Mouse (Mus musculus) NIH3T3 (cell line): ENCODE data around the gene Ripor2.

Experiments used
- DNase-seq: peaks from one replicate; pipeline ENCODE4 v3.0.0-alpha.2; 2012; ENCODE audit warnings: low read depth

The Ripor2 gene

GRCm38 (mm10) chr13:24584403-24584802 lies 2.4 kb downstream of the Ripor2 start:
- DNase-seq, result no peak

- no peak for DNase-seq
These were observed 2.9 kb downstream of the Ripor2 start for GRCm38 (mm10) chr13:24584841-24585240.

- no peak for DNase-seq
These were observed 3.4 kb downstream of the Ripor2 start for GRCm38 (mm10) chr13:24585369-24585768.

GRCm38 (mm10) chr13:24587192-24587895 lies 5.4 kb downstream of the Ripor2 start:
- no peak for DNase-seq

GRCm38 (mm10) chr13:24588603-24589002 lies 6.6 kb downstream of the Ripor2 start:
- DNase-seq, result no peak

- no peak for DNase-seq
These were observed 9.7 kb downstream of the Ripor2 start for GRCm38 (mm10) chr13:24591737-24592136.

GRCm38 (mm10) chr13:24594303-24594702 lies 12.3 kb downstream of the Ripor2 start:
- DNase-seq, result no peak

- DNase-seq, result no peak
These were observed 17.6 kb downstream of the Ripor2 start for GRCm38 (mm10) chr13:24599631-24600041.

GRCm38 (mm10) chr13:24602978-24603377 lies 21.0 kb downstream of the Ripor2 start:
- no peak for DNase-seq

GRCm38 (mm10) chr13:24603591-24604009 lies 21.6 kb downstream of the Ripor2 start:
- DNase-seq, result no peak

GRCm38 (mm10) chr13:24604096-24604495 lies 22.1 kb downstream of the Ripor2 start:
- no peak for DNase-seq

- DNase-seq, result no peak
These were observed 23.0 kb downstream of the Ripor2 start for GRCm38 (mm10) chr13:24604761-24605591.

GRCm38 (mm10) chr13:24605755-24606154 lies 23.8 kb downstream of the Ripor2 start:
- no peak for DNase-seq

GRCm38 (mm10) chr13:24607961-24608360 lies 26.0 kb downstream of the Ripor2 start:
- no peak for DNase-seq

- DNase-seq, result no peak
These were observed 26.7 kb downstream of the Ripor2 start for GRCm38 (mm10) chr13:24608709-24609108.

GRCm38 (mm10) chr13:24610883-24611282 lies 28.9 kb downstream of the Ripor2 start:
- DNase-seq, result no peak

- no peak for DNase-seq
These were observed 31.0 kb downstream of the Ripor2 start for GRCm38 (mm10) chr13:24613031-24613430.

GRCm38 (mm10) chr13:24613433-24613832 lies 31.4 kb downstream of the Ripor2 start:
- DNase-seq, result no peak

GRCm38 (mm10) chr13:24613927-24614780 lies 32.2 kb downstream of the Ripor2 start:
- no peak for DNase-seq

- no peak for DNase-seq
These were observed 34.1 kb downstream of the Ripor2 start for GRCm38 (mm10) chr13:24615921-24616565.

- DNase-seq, result no peak
These were observed 34.7 kb downstream of the Ripor2 start for GRCm38 (mm10) chr13:24616645-24617044.
